Mouse (Mus musculus): ENCODE measurements around the gene Tmem255b. TPM values are rescaled to one million over a fixed set of nuclear protein-coding genes. Genes with fewer than 3 reads are reported as not detected.

The Tmem255b gene
- polyA plus RNA-seq, 1 experiment from 2014 or later = not detected

GRCm38 (mm10) chr8:13455295-13455694, 20.3 kb downstream of the Tmem255b start:
- Histone ChIP-seq H3K27me3 (ENCODE audit: control insufficient read depth, insufficient read depth, low read length) (no peaks in the 10 kb centered on the region), H3K4me3 (ENCODE audit: low read depth, low read length) (no peak overlapping the region), H3K4me2 (replicated peaks; ENCODE audit: low read depth, low read length) (no peak overlapping the region), H3K36me3 (ENCODE audit: control insufficient read depth, insufficient read depth, low read length) (no peaks in the 10 kb centered on the region), H3K27ac (ENCODE audit: low read depth, low read length) (no peak overlapping the region), H3K9ac (ENCODE audit: low read depth, low read length) (no peak overlapping the region), H3K4me1 (replicated peaks; ENCODE audit: control insufficient read depth, insufficient read depth, low read length) (no peaks in the 10 kb centered on the region), H3K9me3 (ENCODE audit: control insufficient read depth, low read length) (no peaks in the 10 kb centered on the region)
- DNase-seq (ENCODE audit: low spot score) = peak; percentile 59
- ATAC-seq (ENCODE audit: low FRiP score) = no peak; the same call in 1 of the 2 replicates
- WGBS = 35% methylated on average over 2 of the region's 2 CpGs

GRCm38 (mm10) chr8:13459431-13459830, 24.4 kb downstream of the Tmem255b start:
- H3K4me2 ChIP-seq (replicated peaks; ENCODE audit: low read depth, low read length) = no peak overlapping the region
- no peak overlapping the region for H3K9ac ChIP-seq (ENCODE audit: low read depth, low read length)
- ATAC-seq (ENCODE audit: low FRiP score) (no peak), DNase-seq (ENCODE audit: low spot score) (no peak)
- no peak overlapping the region for H3K4me3 ChIP-seq (ENCODE audit: low read depth, low read length)
- no peaks in the 10 kb centered on the region for H3K9me3 ChIP-seq (ENCODE audit: control insufficient read depth, low read length)
- no peaks in the 10 kb centered on the region for H3K4me1 ChIP-seq (replicated peaks; ENCODE audit: control insufficient read depth, insufficient read depth, low read length)
- 94% methylated on average over 4 of the region's 4 CpGs for WGBS
- no peaks in the 10 kb centered on the region for H3K27me3 ChIP-seq (ENCODE audit: control insufficient read depth, insufficient read depth, low read length)
- no peak overlapping the region for H3K27ac ChIP-seq (ENCODE audit: low read depth, low read length)
- no peaks in the 10 kb centered on the region for H3K36me3 ChIP-seq (ENCODE audit: control insufficient read depth, insufficient read depth, low read length)

GRCm38 (mm10) chr8:13461085-13461765, 26.2 kb downstream of the Tmem255b start:
- H3K27me3 ChIP-seq (ENCODE audit: control insufficient read depth, insufficient read depth, low read length) = no peaks in the 10 kb centered on the region
- H3K9ac ChIP-seq (ENCODE audit: low read depth, low read length) = no peak overlapping the region
- H3K36me3 ChIP-seq (ENCODE audit: control insufficient read depth, insufficient read depth, low read length) = no peaks in the 10 kb centered on the region
- no peak overlapping the region for H3K4me3 ChIP-seq (ENCODE audit: low read depth, low read length)
- DNase-seq (ENCODE audit: low spot score) (no peak), ATAC-seq (ENCODE audit: low FRiP score) (no peak)
- H3K4me1 ChIP-seq (replicated peaks; ENCODE audit: control insufficient read depth, insufficient read depth, low read length) = no peaks in the 10 kb centered on the region
- H3K27ac ChIP-seq (ENCODE audit: low read depth, low read length) = no peak overlapping the region
- H3K9me3 ChIP-seq (ENCODE audit: control insufficient read depth, low read length) = no peaks in the 10 kb centered on the region
- no peak overlapping the region for H3K4me2 ChIP-seq (replicated peaks; ENCODE audit: low read depth, low read length)
- WGBS = 83% methylated on average over 17 of the region's 17 CpGs

DNA sequence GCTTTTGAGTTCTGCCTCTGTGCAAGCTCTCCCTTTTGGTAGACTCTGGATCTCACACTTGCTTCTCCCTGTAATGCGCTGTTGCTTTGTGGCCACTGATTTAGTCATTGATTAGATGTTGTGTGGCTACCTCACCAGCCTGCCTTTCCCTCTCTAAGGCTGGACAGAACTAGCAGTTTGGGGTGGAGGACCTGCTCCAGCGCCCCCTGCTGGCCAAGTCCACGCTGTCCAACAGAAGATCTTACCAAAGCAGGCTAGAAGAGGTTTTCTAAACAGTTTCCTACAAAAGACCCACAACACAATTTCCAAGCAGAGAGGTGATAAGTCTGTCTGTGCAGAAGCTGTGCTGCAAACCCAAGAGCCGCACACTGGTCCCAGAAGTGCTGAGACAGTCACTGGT, 26.9 kb downstream of the Tmem255b start:
- Histone ChIP-seq H3K9me3 (ENCODE audit: control insufficient read depth, low read length) (no peaks in the 10 kb centered on the region), H3K36me3 (ENCODE audit: control insufficient read depth, insufficient read depth, low read length) (no peaks in the 10 kb centered on the region), H3K4me2 (replicated peaks; ENCODE audit: low read depth, low read length) (no peak overlapping the region), H3K4me3 (ENCODE audit: low read depth, low read length) (no peak overlapping the region), H3K9ac (ENCODE audit: low read depth, low read length) (no peak overlapping the region), H3K27ac (ENCODE audit: low read depth, low read length) (no peak overlapping the region), H3K4me1 (replicated peaks; ENCODE audit: control insufficient read depth, insufficient read depth, low read length) (no peaks in the 10 kb centered on the region), H3K27me3 (ENCODE audit: control insufficient read depth, insufficient read depth, low read length) (no peaks in the 10 kb centered on the region)
- 41% methylated on average over 4 of the region's 4 CpGs for WGBS
- no peak for ATAC-seq (ENCODE audit: low FRiP score)
- DNase-seq (ENCODE audit: low spot score) = peak; percentile 81

DNA sequence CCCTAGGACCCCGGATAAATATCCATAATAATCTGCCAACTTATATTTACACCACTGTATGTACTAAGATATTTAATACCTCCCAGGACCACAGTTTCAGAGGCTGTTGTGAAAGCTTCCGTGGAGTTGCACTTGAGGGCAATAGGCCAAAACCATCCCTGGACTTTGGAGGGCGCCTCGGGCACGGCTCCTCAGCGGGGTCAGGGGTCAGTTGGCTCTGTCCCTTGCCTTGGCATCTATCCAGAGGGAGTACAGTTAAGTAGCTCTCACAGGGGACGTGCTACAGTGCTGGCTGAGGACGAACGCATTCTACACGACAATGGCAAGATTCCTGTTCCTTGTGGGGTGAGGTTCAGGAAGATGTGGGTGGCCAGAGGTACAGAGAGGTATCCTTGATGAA, 27.4 kb downstream of the Tmem255b start:
- H3K4me3 ChIP-seq (ENCODE audit: low read depth, low read length) = no peak overlapping the region
- WGBS = 85% methylated on average over 10 of the region's 10 CpGs
- H3K4me2 ChIP-seq (replicated peaks; ENCODE audit: low read depth, low read length) = no peak overlapping the region
- ATAC-seq (ENCODE audit: low FRiP score) = no peak
- H3K9ac ChIP-seq (ENCODE audit: low read depth, low read length) = no peak overlapping the region
- H3K27ac ChIP-seq (ENCODE audit: low read depth, low read length) = no peak overlapping the region
- H3K4me1 ChIP-seq (replicated peaks; ENCODE audit: control insufficient read depth, insufficient read depth, low read length) = no peaks in the 10 kb centered on the region
- H3K9me3 ChIP-seq (ENCODE audit: control insufficient read depth, low read length) = no peaks in the 10 kb centered on the region
- H3K36me3 ChIP-seq (ENCODE audit: control insufficient read depth, insufficient read depth, low read length) = no peaks in the 10 kb centered on the region
- DNase-seq (ENCODE audit: low spot score) = no peak
- H3K27me3 ChIP-seq (ENCODE audit: control insufficient read depth, insufficient read depth, low read length) = no peaks in the 10 kb centered on the region

GRCm38 (mm10) chr8:13465324-13465723, 30.3 kb downstream of the Tmem255b start:
- ATAC-seq (ENCODE audit: low FRiP score) (no peak), DNase-seq (ENCODE audit: low spot score) (no peak)
- H3K9ac ChIP-seq (ENCODE audit: low read depth, low read length) = no peak overlapping the region
- no peaks in the 10 kb centered on the region for H3K9me3 ChIP-seq (ENCODE audit: control insufficient read depth, low read length)
- no peak overlapping the region for H3K4me3 ChIP-seq (ENCODE audit: low read depth, low read length)
- H3K4me2 ChIP-seq (replicated peaks; ENCODE audit: low read depth, low read length) = no peak overlapping the region
- H3K36me3 ChIP-seq (ENCODE audit: control insufficient read depth, insufficient read depth, low read length) = no peaks in the 10 kb centered on the region
- no peak overlapping the region for H3K27ac ChIP-seq (ENCODE audit: low read depth, low read length)
- WGBS = 64% methylated on average over 7 of the region's 7 CpGs
- H3K27me3 ChIP-seq (ENCODE audit: control insufficient read depth, insufficient read depth, low read length) = no peaks in the 10 kb centered on the region
- no peaks in the 10 kb centered on the region for H3K4me1 ChIP-seq (replicated peaks; ENCODE audit: control insufficient read depth, insufficient read depth, low read length)

DNA sequence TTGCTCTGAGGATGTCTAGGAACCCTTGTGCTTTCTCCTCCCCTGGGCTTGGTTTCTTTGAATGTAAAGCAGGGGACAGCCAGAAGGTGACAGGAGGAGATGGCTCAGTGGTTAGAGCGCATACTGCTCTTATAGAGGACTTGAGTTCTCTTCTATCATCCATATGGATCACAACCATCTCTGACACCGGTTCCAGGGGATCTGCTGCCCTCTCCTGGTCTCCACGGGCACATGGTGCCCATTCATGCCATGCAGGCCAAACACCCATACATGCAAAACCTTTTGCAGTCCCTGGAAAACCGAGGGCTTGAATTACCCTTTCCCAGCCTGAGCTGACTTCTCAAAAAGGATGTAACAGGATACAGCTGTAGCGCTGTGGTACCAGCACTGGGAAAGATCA, 32.0 kb downstream of the Tmem255b start:
- Histone ChIP-seq H3K27me3 (ENCODE audit: control insufficient read depth, insufficient read depth, low read length) (no peaks in the 10 kb centered on the region), H3K9ac (ENCODE audit: low read depth, low read length) (no peak overlapping the region), H3K9me3 (ENCODE audit: control insufficient read depth, low read length) (no peaks in the 10 kb centered on the region), H3K36me3 (ENCODE audit: control insufficient read depth, insufficient read depth, low read length) (no peaks in the 10 kb centered on the region), H3K4me3 (ENCODE audit: low read depth, low read length) (no peak overlapping the region), H3K4me1 (replicated peaks; ENCODE audit: control insufficient read depth, insufficient read depth, low read length) (no peaks in the 10 kb centered on the region), H3K27ac (ENCODE audit: low read depth, low read length) (no peak overlapping the region), H3K4me2 (replicated peaks; ENCODE audit: low read depth, low read length) (no peak overlapping the region)
- 68% methylated on average over 5 of the region's 5 CpGs for WGBS
- peak; percentile 18 for DNase-seq (ENCODE audit: low spot score)
- no peak for ATAC-seq (ENCODE audit: low FRiP score)

GRCm38 (mm10) chr8:13468737-13469136, 33.7 kb downstream of the Tmem255b start:
- H3K27ac ChIP-seq (ENCODE audit: low read depth, low read length) = no peak overlapping the region
- no peak overlapping the region for H3K9ac ChIP-seq (ENCODE audit: low read depth, low read length)
- no peaks in the 10 kb centered on the region for H3K9me3 ChIP-seq (ENCODE audit: control insufficient read depth, low read length)
- 78% methylated on average over 9 of the region's 9 CpGs for WGBS
- DNase-seq (ENCODE audit: low spot score) (no peak), ATAC-seq (ENCODE audit: low FRiP score) (no peak)
- H3K27me3 ChIP-seq (ENCODE audit: control insufficient read depth, insufficient read depth, low read length) = no peaks in the 10 kb centered on the region
- H3K4me1 ChIP-seq (replicated peaks; ENCODE audit: control insufficient read depth, insufficient read depth, low read length) = no peaks in the 10 kb centered on the region
- H3K36me3 ChIP-seq (ENCODE audit: control insufficient read depth, insufficient read depth, low read length) = no peaks in the 10 kb centered on the region
- no peak overlapping the region for H3K4me3 ChIP-seq (ENCODE audit: low read depth, low read length)
- H3K4me2 ChIP-seq (replicated peaks; ENCODE audit: low read depth, low read length) = no peak overlapping the region

DNA sequence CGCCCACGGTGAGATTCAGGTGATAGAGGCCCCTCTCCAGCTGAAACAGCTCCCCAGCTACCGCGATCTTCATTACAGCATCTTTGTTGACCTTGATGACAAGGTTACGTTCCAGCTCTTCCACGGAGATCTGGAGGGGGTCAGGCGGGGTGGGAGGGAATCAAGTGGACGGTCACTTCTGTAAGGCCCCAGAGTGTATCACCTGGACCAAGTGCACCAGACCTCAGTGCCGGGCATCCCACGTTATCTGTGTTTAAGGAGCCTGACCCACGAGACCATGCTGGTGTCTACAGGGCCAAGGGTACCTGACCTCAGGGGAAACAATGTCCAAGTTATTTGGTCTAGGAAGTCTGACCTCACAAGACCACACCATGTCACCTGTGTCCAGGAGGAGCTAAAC, 36.5 kb downstream of the Tmem255b start:
- H3K4me3 ChIP-seq (ENCODE audit: low read depth, low read length) = no peak overlapping the region

More for the DNA sequence above, 36.5 kb downstream of the Tmem255b start:
- DNase-seq (ENCODE audit: low spot score) (no peak), ATAC-seq (ENCODE audit: low FRiP score) (no peak)
- 87% methylated on average over 11 of the region's 11 CpGs for WGBS
- H3K36me3 ChIP-seq (ENCODE audit: control insufficient read depth, insufficient read depth, low read length) = no peaks in the 10 kb centered on the region
- H3K4me1 ChIP-seq (replicated peaks; ENCODE audit: control insufficient read depth, insufficient read depth, low read length) = no peaks in the 10 kb centered on the region
- H3K27me3 ChIP-seq (ENCODE audit: control insufficient read depth, insufficient read depth, low read length) = no peaks in the 10 kb centered on the region
- H3K4me2 ChIP-seq (replicated peaks; ENCODE audit: low read depth, low read length) = no peak overlapping the region
- no peaks in the 10 kb centered on the region for H3K9me3 ChIP-seq (ENCODE audit: control insufficient read depth, low read length)
- H3K27ac ChIP-seq (ENCODE audit: low read depth, low read length) = no peak overlapping the region
- no peak overlapping the region for H3K9ac ChIP-seq (ENCODE audit: low read depth, low read length)

All from hindbrain, embryonic 11.5 days (tissue).